Mouse (Mus musculus): ENCODE results near the gene Mark4.

DNA sequence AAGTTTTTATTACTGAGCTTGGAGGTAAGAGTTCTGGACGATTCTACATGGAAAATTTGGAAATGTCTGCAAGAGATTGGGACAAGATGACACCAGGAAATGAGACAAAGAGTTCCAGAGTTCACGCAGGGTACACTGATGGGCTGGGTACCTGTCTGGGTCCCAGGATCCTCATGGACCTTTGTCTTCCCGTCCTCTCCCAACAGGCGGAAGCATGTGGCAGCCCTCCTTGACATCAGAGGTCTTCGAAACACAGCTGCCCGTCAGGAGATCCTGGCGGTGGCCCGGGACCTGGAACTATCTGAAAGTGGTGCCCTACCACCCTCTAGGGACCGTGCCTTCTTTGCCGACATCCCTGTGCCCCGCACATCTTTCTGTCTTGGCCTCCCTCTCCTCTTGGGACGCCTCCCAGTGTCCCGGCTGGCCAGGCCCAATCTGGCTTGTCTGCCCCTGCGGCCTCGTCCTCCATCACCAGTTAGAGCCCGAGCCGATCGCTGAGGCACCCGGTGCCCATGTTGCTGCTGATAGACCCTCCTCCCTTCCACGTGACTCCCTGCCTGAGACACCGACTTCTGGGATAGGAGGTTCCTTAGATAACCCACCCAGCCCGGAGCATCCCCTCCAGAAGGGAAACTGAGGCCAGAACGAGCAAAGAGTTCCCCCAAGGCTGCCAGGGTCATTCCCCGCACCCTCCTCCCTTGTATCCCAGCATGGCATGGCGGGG lies 36.3 kb upstream of the Mark4 start:
- TF ChIP-seq POLR2A (IDR thresholded peaks at IDR 0.05; ENCODE audit: low read depth, low read length), result no peak
- TF ChIP-seq CTCF (IDR thresholded peaks at IDR 0.05; ENCODE audit: extremely low read depth, insufficient read depth, insufficient read length, insufficient replicate concordance), result no peak

Measured in spleen, adult 2 months (tissue).